Mouse (Mus musculus): Measurements from ENCODE around the gene Lrp10.

GRCm38 (mm10) chr14:54441365-54441764 lies 22.6 kb upstream of the Lrp10 start:
- TF ChIP-seq CTCF (IDR thresholded peaks at IDR 0.05; ENCODE audit: low read depth, low read length) (no peak), POLR2A (IDR thresholded peaks at IDR 0.05; ENCODE audit: insufficient read depth, low read length) (no peak), EP300 (IDR thresholded peaks at IDR 0.05; ENCODE audit: insufficient read depth, low read depth, low read length) (no peak)
